Mouse (Mus musculus) liver, embryonic 11.5 days (tissue): Measurements from ENCODE around the gene Fam69a. TPM values are rescaled to one million over a fixed set of nuclear protein-coding genes. Genes with fewer than 3 reads are reported as not detected.
A peak's percentile ranks its signal among the peaks of the same experiment; 100 is the strongest.

Experiments used
- ATAC-seq: fragments of 200-750 bp; cut with Nextera tagmentation; replicated peaks from 2 replicates; pipeline ENCODE4 v1.8.0; 2017; ENCODE audit warnings: moderate number of reproducible peaks, mild to moderate bottlenecking, moderate TSS enrichment, moderate library complexity; ENCODE audit not compliant: low FRiP score
- DNase-seq: peaks from one replicate; pipeline ENCODE4 v3.0.0-alpha.2; 2017; ENCODE audit warnings: low spot score
- H3K27ac ChIP-seq: fragments of 300-500 bp; sonication (generic); 2 replicates; pipeline ENCODE4 v1.5.1; 2014; ENCODE audit warnings: mild to moderate bottlenecking, low read depth, low read length, control low read depth
- H3K27me3 ChIP-seq: fragments of 300-500 bp; sonication (generic); replicated peaks from 2 replicates; pipeline ENCODE4 v1.6.1; 2014; ENCODE audit warnings: low read length, mixed read lengths; ENCODE audit not compliant: control insufficient read depth, insufficient read depth
- H3K36me3 ChIP-seq: fragments of 300-500 bp; sonication (generic); 2 replicates; pipeline ENCODE4 v1.6.1; 2014; ENCODE audit warnings: mild to moderate bottlenecking, low read length, moderate library complexity, mixed read lengths; ENCODE audit not compliant: control insufficient read depth, insufficient read depth
- H3K4me1 ChIP-seq: fragments of 300-500 bp; sonication (generic); replicated peaks from 2 replicates; pipeline ENCODE4 v1.6.1; 2014; ENCODE audit warnings: low read length, mixed read lengths; ENCODE audit not compliant: control insufficient read depth, insufficient read depth
- H3K4me2 ChIP-seq: fragments of 300-500 bp; sonication (generic); 2 replicates; pipeline ENCODE4 v1.6.1; 2014; ENCODE audit warnings: mild to moderate bottlenecking, control low read depth, moderate library complexity
- H3K4me3 ChIP-seq: fragments of 300-500 bp; sonication (generic); 2 replicates; pipeline ENCODE4 v1.5.1; 2014; ENCODE audit warnings: low read depth, low read length, control low read depth
- H3K9ac ChIP-seq: fragments of 300-500 bp; sonication (generic); 2 replicates; pipeline ENCODE4 v1.6.1; 2014; ENCODE audit warnings: low read depth, low read length, control low read depth
- H3K9me3 ChIP-seq: fragments of 300-500 bp; sonication (generic); 2 replicates; pipeline ENCODE4 v1.6.1; 2016; ENCODE audit warnings: low read length, inconsistent platforms, mixed read lengths; ENCODE audit not compliant: control insufficient read depth
- WGBS: fragments of 180-500 bp; shearing (Covaris S2); extraction: QIAGEN DNeasy Blood & Tissue Kit; methylation state at CpG from one replicate; pipeline ENCODE4 v1.1.7; 2014; 5-methylcytosine and 5-hydroxymethylcytosine counted together
- polyA plus RNA-seq: library from polyadenylated mRNA; unstranded; fragments of >200 nt; fragmentation: Nextera tagmentation; extraction: Ambion mirVana; gene quantifications from 2 replicates; pipeline ENCODE4 v1.2.1, GENCODE M21; 2014

The Fam69a gene
- polyA plus RNA-seq, 1 experiment from 2014 or later = 20.6 TPM

- Histone ChIP-seq H3K4me3 (peak overlapping the region; percentile 51), H3K4me1 (peaks cover 19% of the 10 kb centered on the region), H3K27me3 (peaks cover 5% of the 10 kb centered on the region; the same call in 1 of the 2 replicates), H3K36me3 (no peaks in the 10 kb centered on the region), H3K9ac (peak overlapping the region; percentile 64), H3K4me2 (peak overlapping the region; percentile 65), H3K27ac (peak overlapping the region; percentile 99), H3K9me3 (no peaks in the 10 kb centered on the region)
- DNase-seq (peak; percentile 46), ATAC-seq (peak; percentile 71)
- WGBS = 38% methylated on average over 7 of the region's 7 CpGs
Observed at GRCm38 (mm10) chr5:107873886-107874302, 113.0 kb downstream of the Fam69a start.

DNA sequence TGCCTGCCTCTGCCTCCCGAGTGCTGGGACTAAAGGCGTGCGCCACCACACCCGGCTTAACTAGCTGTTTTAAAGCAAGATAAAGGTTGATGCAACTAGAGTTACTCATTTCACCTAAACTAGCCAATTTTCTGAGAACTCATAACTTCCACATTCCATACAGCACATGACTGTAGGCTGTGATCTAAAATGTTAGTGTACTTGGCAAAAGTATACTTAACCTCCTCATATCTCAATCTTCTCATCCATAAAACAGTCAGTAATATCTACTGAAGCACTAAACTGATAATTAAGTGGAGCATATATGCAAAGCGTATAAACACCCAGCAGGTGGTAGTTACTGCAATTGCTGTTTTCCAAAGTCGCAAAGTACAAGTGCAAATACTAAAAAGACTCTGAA, 113.6 kb downstream of the Fam69a start:
- DNase-seq = no peak
- Histone ChIP-seq H3K36me3 (no peaks in the 10 kb centered on the region), H3K4me1 (peaks cover 19% of the 10 kb centered on the region), H3K27ac (peak overlapping the region; percentile 99), H3K9ac (peak overlapping the region; percentile 64), H3K4me3 (peak overlapping the region; percentile 51), H3K27me3 (peaks cover 5% of the 10 kb centered on the region; the same call in 1 of the 2 replicates), H3K9me3 (no peaks in the 10 kb centered on the region), H3K4me2 (peak overlapping the region; percentile 65)
- 75% methylated on average over 6 of the region's 6 CpGs for WGBS
- ATAC-seq = no peak

- DNase-seq (no peak), ATAC-seq (no peak)
- H3K36me3 ChIP-seq = no peaks in the 10 kb centered on the region
- H3K9me3 ChIP-seq = no peaks in the 10 kb centered on the region
- peaks cover 5% of the 10 kb centered on the region; the same call in 1 of the 2 replicates for H3K27me3 ChIP-seq
- H3K9ac ChIP-seq = no peak overlapping the region
- H3K4me2 ChIP-seq = peak overlapping the region; percentile 72; the same call in 1 of the 2 replicates
- peaks cover 41% of the 10 kb centered on the region for H3K4me1 ChIP-seq
- whole genome bisulfite sequencing = 56% methylated on average over 2 of the region's 2 CpGs
- H3K27ac ChIP-seq = no peak overlapping the region
- no peak overlapping the region for H3K4me3 ChIP-seq
Observed at GRCm38 (mm10) chr5:107869701-107870100, 117.2 kb downstream of the Fam69a start.

DNA sequence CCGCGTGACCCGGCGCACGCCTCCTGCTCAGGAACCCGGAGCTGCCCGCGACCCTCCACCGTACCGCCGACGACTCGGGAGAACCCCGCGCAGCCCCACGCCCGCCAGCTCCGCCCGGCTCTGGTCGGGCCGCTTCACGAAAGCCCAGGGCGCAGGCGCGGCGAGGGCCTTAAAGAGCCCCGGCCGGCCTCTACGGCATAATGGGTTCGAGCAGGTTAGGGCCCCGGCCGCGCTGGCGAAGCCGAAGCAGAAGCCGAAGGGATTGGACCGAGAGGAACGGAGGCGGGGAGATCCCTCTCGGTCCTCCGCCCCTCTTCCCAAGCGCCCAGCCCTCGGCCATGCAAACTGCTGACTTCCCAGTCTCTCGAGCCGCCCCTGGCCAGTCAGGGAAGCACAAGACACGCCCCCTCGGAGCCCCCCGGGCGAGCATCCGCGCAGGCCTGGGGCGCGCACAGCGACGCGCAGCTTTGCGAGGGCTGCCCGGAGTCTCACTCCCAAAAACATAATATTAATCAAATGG, 117.9 kb downstream of the Fam69a start:
- peak overlapping the region; percentile 72 for H3K4me2 ChIP-seq
- H3K36me3 ChIP-seq = no peaks in the 10 kb centered on the region
- peaks cover 35% of the 10 kb centered on the region for H3K4me1 ChIP-seq
- peaks cover 5% of the 10 kb centered on the region; the same call in 1 of the 2 replicates for H3K27me3 ChIP-seq
- WGBS = under 1% methylated on average over 54 of the region's 58 CpGs
- H3K27ac ChIP-seq = peak overlapping the region; percentile 97
- ATAC-seq (peak; percentile 94), DNase-seq (peak; percentile 87)
- H3K9me3 ChIP-seq = no peaks in the 10 kb centered on the region
- peak overlapping the region; percentile 92 for H3K4me3 ChIP-seq
- H3K9ac ChIP-seq = peak overlapping the region; percentile 94

DNA sequence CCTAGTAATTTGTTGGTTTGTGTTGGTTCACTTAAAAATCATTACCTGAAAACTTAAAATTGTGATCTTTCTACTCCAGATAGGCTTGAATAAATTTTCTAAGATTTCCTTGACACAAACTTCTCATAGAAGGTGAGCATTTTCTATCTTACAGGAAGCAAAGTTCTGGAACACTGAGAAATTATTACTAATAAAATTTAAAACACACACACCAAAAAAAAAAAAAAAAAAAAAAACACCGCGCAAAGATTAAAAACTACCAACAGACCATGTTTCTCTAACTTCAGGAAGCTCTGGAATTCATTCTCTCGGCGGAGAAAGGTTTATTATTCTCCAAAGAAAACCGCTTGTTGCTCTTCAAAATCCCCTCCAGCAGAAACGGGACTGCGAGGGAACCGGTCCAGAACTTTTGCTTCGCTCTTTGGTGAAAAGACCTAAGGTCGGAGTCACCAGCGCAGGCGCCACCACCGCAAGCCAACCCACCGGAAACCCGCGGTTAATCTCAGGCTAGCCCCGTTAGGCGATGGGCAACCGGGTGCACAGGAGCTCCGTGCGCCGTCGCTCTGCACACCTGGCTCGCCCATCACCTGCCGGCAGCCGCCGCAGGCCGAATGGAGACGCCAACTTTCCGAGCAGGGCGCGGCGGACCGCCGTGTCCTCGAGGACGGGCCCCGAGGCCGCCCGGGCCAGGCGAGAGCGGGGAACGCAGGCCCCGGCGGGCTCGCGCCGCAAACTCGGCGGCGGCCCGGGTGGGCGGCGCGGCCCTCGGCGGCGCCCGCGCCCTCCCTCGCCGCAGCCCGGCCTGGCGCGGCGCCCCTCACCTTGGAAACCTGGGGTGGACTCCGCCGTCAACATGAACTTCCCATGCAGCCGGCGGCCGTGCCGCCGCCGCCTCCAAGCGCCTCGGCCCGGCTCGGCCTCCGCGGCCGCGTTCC, 118.6 kb downstream of the Fam69a start:
- no peaks in the 10 kb centered on the region for H3K9me3 ChIP-seq
- H3K4me3 ChIP-seq = peak overlapping the region; percentile 92
- no peaks in the 10 kb centered on the region for H3K36me3 ChIP-seq
- peak overlapping the region; percentile 97 for H3K27ac ChIP-seq
- ATAC-seq (peak; percentile 42), DNase-seq (peak; percentile 80)
- WGBS = under 1% methylated on average over 61 of the region's 82 CpGs
- peak overlapping the region; percentile 72 for H3K4me2 ChIP-seq
- peak overlapping the region; percentile 94 for H3K9ac ChIP-seq
- peaks cover 31% of the 10 kb centered on the region for H3K4me1 ChIP-seq
- H3K27me3 ChIP-seq = peaks cover 5% of the 10 kb centered on the region; the same call in 1 of the 2 replicates

DNA sequence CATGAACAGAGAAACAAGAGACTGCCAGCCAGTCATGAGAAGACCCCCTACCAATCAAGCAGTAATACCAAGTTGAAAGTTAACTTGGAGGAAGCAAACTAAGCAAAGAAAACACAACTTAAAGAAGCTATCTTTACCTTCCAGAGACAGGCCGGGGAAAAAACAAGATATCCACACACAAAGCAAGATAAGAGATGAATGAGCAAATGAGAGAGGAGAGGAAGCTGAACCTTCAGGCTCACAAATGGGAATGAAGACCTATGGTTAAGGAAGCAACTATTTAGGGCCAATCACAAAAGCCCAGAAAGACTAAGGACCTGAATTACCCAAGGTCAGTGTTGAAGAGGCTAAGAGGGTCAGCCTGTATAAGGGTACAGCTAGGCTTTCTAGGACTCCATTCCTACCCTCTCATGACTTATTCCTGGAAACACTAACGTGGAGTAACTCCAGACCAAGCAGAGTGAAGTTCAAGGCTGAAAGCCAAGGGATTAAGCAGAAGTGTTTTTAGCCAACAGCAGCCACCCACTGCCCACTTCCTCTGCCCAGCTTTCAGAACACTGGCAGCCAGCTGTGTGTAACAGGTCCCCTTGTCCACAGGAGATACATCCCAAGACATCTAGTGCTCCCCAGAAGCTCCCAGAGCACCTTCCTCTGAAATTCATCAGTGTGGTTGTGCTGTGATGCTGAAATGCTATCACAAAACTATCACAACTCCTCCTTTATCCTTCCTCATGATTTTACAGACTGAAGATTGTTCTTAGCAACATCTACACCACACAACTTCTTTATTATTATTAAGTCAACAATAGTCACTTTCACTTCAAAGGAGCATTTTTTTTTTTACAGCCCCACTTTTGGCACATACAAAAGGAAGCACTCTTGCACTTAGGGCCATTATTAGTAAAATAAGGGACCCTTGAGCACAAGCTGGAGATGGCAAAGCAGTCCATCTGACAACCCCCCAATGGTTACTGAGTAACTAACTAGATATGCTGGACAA, 120.5 kb downstream of the Fam69a start:
- ATAC-seq (no peak), DNase-seq (no peak)
- H3K4me2 ChIP-seq = peak overlapping the region; percentile 72
- peaks cover 38% of the 10 kb centered on the region for H3K4me1 ChIP-seq
- peaks cover 3% of the 10 kb centered on the region; the same call in 1 of the 2 replicates for H3K27me3 ChIP-seq
- peak overlapping the region; percentile 22 for H3K4me3 ChIP-seq
- peak overlapping the region; percentile 80 for H3K27ac ChIP-seq
- H3K36me3 ChIP-seq = no peaks in the 10 kb centered on the region
- no peaks in the 10 kb centered on the region for H3K9me3 ChIP-seq
- peak overlapping the region; percentile 58; the same call in 1 of the 2 replicates for H3K9ac ChIP-seq
- WGBS = 18% methylated on average over 2 of the region's 2 CpGs

DNA sequence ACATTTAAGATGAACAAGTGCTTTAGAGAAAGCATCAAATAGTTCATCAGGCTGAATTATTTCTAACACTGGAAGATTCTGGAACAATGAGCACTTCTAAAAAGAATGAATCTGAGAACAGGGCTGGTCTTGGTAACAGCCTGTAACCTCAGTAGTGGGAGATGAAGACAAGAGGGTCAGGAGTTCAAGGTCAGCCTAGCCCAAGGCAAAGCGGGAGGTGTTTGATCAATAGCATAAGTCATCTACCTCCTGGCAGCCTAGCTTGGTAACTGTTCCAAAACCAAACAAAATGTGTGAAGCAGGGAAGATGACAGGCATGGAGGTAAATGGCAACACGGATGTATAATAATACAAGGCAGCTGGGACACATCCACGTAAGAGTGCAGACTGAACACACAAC, 122.9 kb downstream of the Fam69a start:
- Histone ChIP-seq H3K36me3 (no peaks in the 10 kb centered on the region), H3K9me3 (no peaks in the 10 kb centered on the region), H3K4me2 (no peak overlapping the region), H3K4me3 (no peak overlapping the region), H3K27me3 (no peaks in the 10 kb centered on the region), H3K27ac (no peak overlapping the region), H3K9ac (no peak overlapping the region), H3K4me1 (peaks cover 33% of the 10 kb centered on the region)
- 85% methylated on average over 3 of the region's 3 CpGs for WGBS
- no peak for DNase-seq
- ATAC-seq = no peak

DNA sequence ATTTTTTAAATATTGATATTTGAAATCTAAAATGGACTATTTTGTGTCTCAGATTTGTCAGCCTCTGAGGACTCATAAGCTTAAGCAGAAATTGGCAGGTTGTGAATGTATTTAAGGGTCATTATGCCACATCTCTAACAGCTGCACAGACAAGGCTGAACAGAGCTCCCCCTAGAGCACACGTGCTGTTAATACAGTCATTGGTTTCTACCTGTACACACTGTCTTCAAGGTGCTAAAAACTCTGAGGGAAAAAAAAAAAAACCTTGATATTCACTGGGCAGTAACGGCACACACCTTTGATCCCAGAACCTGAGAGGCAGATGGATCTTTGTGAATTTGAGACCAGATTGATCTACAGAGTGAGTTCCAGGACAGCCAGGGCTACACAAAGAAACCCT, 127.9 kb downstream of the Fam69a start:
- Histone ChIP-seq H3K4me1 (peaks cover 18% of the 10 kb centered on the region), H3K36me3 (no peaks in the 10 kb centered on the region), H3K9me3 (no peaks in the 10 kb centered on the region), H3K27me3 (no peaks in the 10 kb centered on the region), H3K9ac (no peak overlapping the region), H3K4me2 (no peak overlapping the region), H3K4me3 (no peak overlapping the region), H3K27ac (no peak overlapping the region)
- no peak for ATAC-seq
- 44% methylated on average over 2 of the region's 2 CpGs for WGBS
- DNase-seq = no peak
